Mouse (Mus musculus): Measurements from ENCODE around the gene Vmn1r178.
"Not testable (repeated sequence)": the region's sequence is repeated elsewhere in the genome, so short reads cannot be mapped to it uniquely, and the experiment has no call there.

The Vmn1r178 gene

DNA sequence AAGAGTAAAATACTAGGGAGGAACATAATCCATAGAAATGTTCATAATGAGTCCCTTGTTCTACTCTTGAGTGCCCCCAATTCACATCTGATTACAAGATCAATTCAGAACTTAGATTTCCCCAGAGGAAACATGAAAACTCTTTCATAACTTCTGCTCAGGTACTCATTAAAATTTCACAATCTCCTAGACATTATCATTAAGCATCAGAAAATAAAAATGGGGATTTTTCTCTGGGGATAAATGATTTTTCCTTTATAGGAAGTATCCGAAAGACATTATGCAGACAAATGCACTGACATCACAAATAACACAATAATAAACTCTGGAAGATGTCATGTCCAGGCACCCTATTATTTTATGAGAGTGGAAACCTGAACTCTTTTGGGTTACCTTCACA is at the start of gene Vmn1r178:
TSS of gene Vmn1r178 (plus strand) at position 301 of the 400 bp plus-strand sequence.
- DNase-seq (ENCODE audit: low spot score in 2 of 2): no peak

DNA sequence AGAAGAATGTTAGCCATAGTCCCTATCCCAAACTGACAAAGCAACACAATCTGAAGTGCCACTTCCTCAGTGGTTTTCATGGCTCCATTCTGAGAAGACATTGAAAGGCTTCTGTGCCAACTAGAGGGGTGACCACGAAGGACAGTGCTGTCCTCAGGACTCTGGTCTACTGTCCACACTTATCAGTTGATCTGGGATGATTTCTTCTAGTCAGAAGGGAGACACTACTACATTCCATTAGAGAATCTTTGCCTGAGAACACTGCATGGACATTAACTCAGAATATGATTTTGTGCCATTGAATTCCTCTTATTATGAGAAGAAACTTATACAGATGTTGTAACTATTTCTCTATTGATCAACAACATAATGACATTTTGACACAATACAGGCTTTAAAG is 25.5 kb upstream of the Vmn1r178 start, which contains the start of gene Vmn1r177:
TSS of gene Vmn1r177 (minus strand) at position 101 of the 400 bp plus-strand sequence.
- DNase-seq (ENCODE audit: low spot score in 2 of 2): not testable (repeated sequence)

DNA sequence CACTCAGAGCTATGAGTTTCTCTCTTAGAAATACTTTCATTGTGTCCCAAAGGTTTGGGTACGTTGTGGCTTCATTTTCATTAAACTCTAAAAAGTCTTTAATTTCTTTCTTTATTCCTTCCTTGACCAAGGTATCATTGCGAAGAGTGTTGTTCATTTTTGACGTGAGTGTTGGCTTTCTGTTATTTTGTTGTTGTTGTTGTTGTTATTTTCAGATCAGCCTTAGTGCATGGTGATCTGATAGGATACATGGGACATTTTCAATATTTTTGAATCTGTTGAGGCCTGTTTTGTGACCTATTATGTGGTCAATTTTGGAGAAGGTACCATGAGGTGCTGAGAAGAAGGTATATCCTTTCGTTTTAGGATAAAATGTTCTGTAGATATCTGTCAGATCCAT is 14.9 kb upstream of the Vmn1r178 start:
- DNase-seq (ENCODE audit: low spot score in 2 of 2): not testable (repeated sequence)

GRCm38 (mm10) chr7:23926678-23927077 is 34.9 kb downstream of the Vmn1r178 start, which contains the start of gene Vmn1r179:
Gene Vmn1r179 (plus strand): TSS chr7:23926978.
- DNase-seq (ENCODE audit: low spot score in 2 of 2): no peak
